Mouse (Mus musculus) liver, adult 10 weeks (tissue): ENCODE measurements around the gene Cd300ld4. TPM values are rescaled to one million over a fixed set of nuclear protein-coding genes. Genes with fewer than 3 reads are reported as not detected.

Experiments
- polyA plus RNA-seq: library from polyadenylated mRNA; stranded (reverse); fragments of 350-450 nt; fragmentation: Illumina TruSeq; extraction: RNeasy Lipid Tissue Mini Kit (QIAGEN cat#74804); gene quantifications from one replicate; pipeline ENCODE4 v1.2.3, GENCODE M21; 2014; ENCODE audit warnings: low read depth, low replicate concordance

Gene Cd300ld4
- not detected for polyA plus RNA-seq

DNA sequence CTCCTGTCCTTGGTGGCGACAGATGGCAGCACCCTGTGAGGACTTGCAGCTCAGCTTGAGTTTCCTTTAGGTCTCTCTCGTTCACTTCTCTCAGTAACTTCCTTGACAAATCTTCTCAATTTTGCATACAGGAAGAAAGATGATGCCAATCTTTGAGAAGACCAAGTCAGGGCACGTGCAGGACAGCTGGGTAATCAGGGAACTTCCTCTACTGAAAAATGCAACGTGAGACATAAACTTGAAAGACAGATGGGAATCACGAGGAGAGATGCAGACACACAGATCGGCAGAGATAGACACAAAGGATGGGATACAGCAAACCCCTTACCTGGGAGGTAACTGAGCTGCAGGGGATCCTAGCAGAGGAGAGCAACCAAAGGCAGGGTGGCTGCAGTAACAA lies at the start of gene Cd300ld4:
TSS of gene Cd300ld4 (minus strand) at position 101 of the 400 bp plus-strand sequence.

GRCm38 (mm10) chr11:115062077-115062476 lies 35.3 kb upstream of the Cd300ld4 start, which contains the start of gene Cd300e:
Cd300e (minus strand) TSS chr11:115062177.

GRCm38 (mm10) chr11:115048259-115048658 lies 21.4 kb upstream of the Cd300ld4 start, which contains the start of gene Cd300ld3:
Cd300ld3 (minus strand) TSS chr11:115048409.

DNA sequence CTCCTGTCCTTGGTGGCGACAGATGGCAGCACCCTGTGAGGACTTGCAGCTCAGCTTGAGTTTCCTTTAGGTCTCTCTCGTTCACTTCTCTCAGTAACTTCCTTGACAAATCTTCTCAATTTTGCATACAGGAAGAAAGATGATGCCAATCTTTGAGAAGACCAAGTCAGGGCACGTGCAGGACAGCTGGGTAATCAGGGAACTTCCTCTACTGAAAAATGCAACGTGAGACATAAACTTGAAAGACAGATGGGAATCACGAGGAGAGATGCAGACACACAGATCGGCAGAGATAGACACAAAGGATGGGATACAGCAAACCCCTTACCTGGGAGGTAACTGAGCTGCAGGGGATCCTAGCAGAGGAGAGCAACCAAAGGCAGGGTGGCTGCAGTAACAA lies 10.9 kb upstream of the Cd300ld4 start, which contains the start of gene Cd300ld5:
TSS of gene Cd300ld5 (minus strand) at position 101 of the 400 bp plus-strand sequence.

DNA sequence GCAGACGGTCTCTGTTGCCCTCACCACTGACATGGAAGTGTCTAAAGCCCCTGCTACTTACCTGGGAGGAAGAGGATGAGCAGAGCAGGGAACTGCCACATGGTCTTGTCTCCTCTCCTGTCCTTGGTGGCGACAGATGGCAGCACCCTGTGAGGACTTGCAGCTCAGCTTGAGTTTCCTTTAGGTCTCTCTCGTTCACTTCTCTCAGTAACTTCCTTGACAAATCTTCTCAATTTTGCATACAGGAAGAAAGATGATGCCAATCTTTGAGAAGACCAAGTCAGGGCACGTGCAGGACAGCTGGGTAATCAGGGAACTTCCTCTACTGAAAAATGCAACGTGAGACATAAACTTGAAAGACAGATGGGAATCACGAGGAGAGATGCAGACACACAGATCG lies 10.7 kb downstream of the Cd300ld4 start, which contains the start of gene Cd300ld2:
TSS of gene Cd300ld2 (minus strand) at position 101 of the 400 bp plus-strand sequence.

GRCm38 (mm10) chr11:115001474-115002040 lies 25.3 kb downstream of the Cd300ld4 start, which contains the start of gene Cd300c2:
Cd300c2 (minus strand) TSS chr11:115001880.

GRCm38 (mm10) chr11:114989793-114990192 lies 37.0 kb downstream of the Cd300ld4 start, which contains the start of gene Cd300ld:
Cd300ld (minus strand) TSS chr11:114989922.

Other genes starting within 250 kb of the Cd300ld4 start
- not detected for gene Btbd17, start 231.1 kb downstream of the Cd300ld4 start, polyA plus RNA-seq
- not detected for gene Gpr142, start 228.1 kb downstream of the Cd300ld4 start, polyA plus RNA-seq
- 10.1 TPM for gene Gprc5c, start 175.9 kb downstream of the Cd300ld4 start, polyA plus RNA-seq
- gene Cd300a, start 137.0 kb downstream of the Cd300ld4 start, polyA plus RNA-seq, result 1.8 TPM
- 0.42 TPM for gene Cd300lb, start 92.6 kb downstream of the Cd300ld4 start, polyA plus RNA-seq
- not detected for gene Cd300c, start 57.9 kb downstream of the Cd300ld4 start, polyA plus RNA-seq
- gene Cd300ld, start 37.1 kb downstream of the Cd300ld4 start, polyA plus RNA-seq, result 5.9 TPM
- 1.9 TPM for gene Cd300c2, start 25.1 kb downstream of the Cd300ld4 start, polyA plus RNA-seq
- gene Cd300ld2, start 10.8 kb downstream of the Cd300ld4 start, polyA plus RNA-seq, result not detected
- gene Cd300ld5, start 10.8 kb upstream of the Cd300ld4 start, polyA plus RNA-seq, result 0.61 TPM
- gene Cd300ld3, start 21.4 kb upstream of the Cd300ld4 start, polyA plus RNA-seq, result 0.61 TPM
- 1.9 TPM for gene Cd300e, start 35.2 kb upstream of the Cd300ld4 start, polyA plus RNA-seq
- gene Rab37, start 64.4 kb upstream of the Cd300ld4 start, polyA plus RNA-seq, result 0.16 TPM
- 0.69 TPM for gene Cd300lf, start 107.0 kb upstream of the Cd300ld4 start, polyA plus RNA-seq
- gene Slc9a3r1, start 136.3 kb upstream of the Cd300ld4 start, polyA plus RNA-seq, result 34.2 TPM
- 0.37 TPM for gene Tmem104, start 160.5 kb upstream of the Cd300ld4 start, polyA plus RNA-seq
- 5.9 TPM for gene Nat9, start 160.8 kb upstream of the Cd300ld4 start, polyA plus RNA-seq
- not detected for gene Grin2c, start 240.2 kb upstream of the Cd300ld4 start, polyA plus RNA-seq